Mouse (Mus musculus): ENCODE data around the gene Klk4. TPM values are rescaled to one million over a fixed set of nuclear protein-coding genes. Genes with fewer than 3 reads are reported as not detected.

Gene Klk4
- polyA plus RNA-seq, 1 experiment from 2014 or later = not detected

DNA sequence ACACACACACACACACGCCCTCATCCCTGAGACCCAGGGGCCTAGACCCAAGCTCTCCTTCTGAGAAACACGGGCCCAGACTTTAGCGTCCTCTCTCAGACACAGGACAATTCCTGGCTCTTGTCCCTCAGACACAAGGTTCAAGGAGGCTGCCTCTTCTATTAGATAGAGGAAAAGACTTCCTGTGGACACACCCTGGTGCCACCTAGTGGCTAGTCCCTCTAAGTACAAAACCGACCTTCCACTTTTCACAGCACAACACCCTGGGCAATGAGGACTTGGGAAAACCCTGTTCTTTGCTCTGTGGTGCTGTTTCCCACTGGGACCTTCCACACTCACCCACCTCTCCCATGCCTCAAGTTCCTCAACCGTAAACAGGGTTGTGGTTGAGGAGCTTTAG, 45.0 kb downstream of the Klk4 start:
- H3K27me3 ChIP-seq (ENCODE audit: control insufficient read depth, insufficient read depth, low read length) = no peaks in the 10 kb centered on the region
- H3K36me3 ChIP-seq (ENCODE audit: control insufficient read depth, insufficient read depth, low read length) = no peaks in the 10 kb centered on the region
- H3K4me3 ChIP-seq (replicated peaks; ENCODE audit: low read depth, low read length) = no peak overlapping the region
- DNase-seq (peak; percentile 19), ATAC-seq (ENCODE audit: low FRiP score, low TSS enrichment) (no peak)
- no peak overlapping the region for H3K9ac ChIP-seq (replicated peaks; ENCODE audit: low read length)
- WGBS = 64% methylated on average over 5 of the region's 5 CpGs
- H3K27ac ChIP-seq (replicated peaks; ENCODE audit: low read depth, low read length) = no peak overlapping the region
- no peak overlapping the region for H3K4me2 ChIP-seq (ENCODE audit: low read length)
- H3K9me3 ChIP-seq (ENCODE audit: control insufficient read depth, low read length) = no peaks in the 10 kb centered on the region
- H3K4me1 ChIP-seq (ENCODE audit: control insufficient read depth, insufficient read depth, low read length) = no peaks in the 10 kb centered on the region

- no peak overlapping the region for H3K27ac ChIP-seq (replicated peaks; ENCODE audit: low read depth, low read length)
- 48% methylated on average over 4 of the region's 4 CpGs for WGBS
- DNase-seq (peak; percentile 23), ATAC-seq (ENCODE audit: low FRiP score, low TSS enrichment) (no peak)
- no peaks in the 10 kb centered on the region for H3K36me3 ChIP-seq (ENCODE audit: control insufficient read depth, insufficient read depth, low read length)
- H3K4me1 ChIP-seq (ENCODE audit: control insufficient read depth, insufficient read depth, low read length) = no peaks in the 10 kb centered on the region
- H3K4me2 ChIP-seq (ENCODE audit: low read length) = no peak overlapping the region
- H3K9ac ChIP-seq (replicated peaks; ENCODE audit: low read length) = no peak overlapping the region
- no peaks in the 10 kb centered on the region for H3K27me3 ChIP-seq (ENCODE audit: control insufficient read depth, insufficient read depth, low read length)
- no peak overlapping the region for H3K4me3 ChIP-seq (replicated peaks; ENCODE audit: low read depth, low read length)
- no peaks in the 10 kb centered on the region for H3K9me3 ChIP-seq (ENCODE audit: control insufficient read depth, low read length)
These were observed 47.6 kb downstream of the Klk4 start for GRCm38 (mm10) chr7:43928521-43928920.

GRCm38 (mm10) chr7:43932337-43932736, 51.4 kb downstream of the Klk4 start:
- H3K4me2 ChIP-seq (ENCODE audit: low read length) = no peak overlapping the region
- no peaks in the 10 kb centered on the region for H3K36me3 ChIP-seq (ENCODE audit: control insufficient read depth, insufficient read depth, low read length)
- H3K27ac ChIP-seq (replicated peaks; ENCODE audit: low read depth, low read length) = no peak overlapping the region
- H3K9me3 ChIP-seq (ENCODE audit: control insufficient read depth, low read length) = no peaks in the 10 kb centered on the region
- ATAC-seq (ENCODE audit: low FRiP score, low TSS enrichment) = no peak
- no peaks in the 10 kb centered on the region for H3K4me1 ChIP-seq (ENCODE audit: control insufficient read depth, insufficient read depth, low read length)
- no peaks in the 10 kb centered on the region for H3K27me3 ChIP-seq (ENCODE audit: control insufficient read depth, insufficient read depth, low read length)
- WGBS = 78% methylated on average over 4 of the region's 4 CpGs
- H3K4me3 ChIP-seq (replicated peaks; ENCODE audit: low read depth, low read length) = no peak overlapping the region
- DNase-seq = no peak
- no peak overlapping the region for H3K9ac ChIP-seq (replicated peaks; ENCODE audit: low read length)

DNA sequence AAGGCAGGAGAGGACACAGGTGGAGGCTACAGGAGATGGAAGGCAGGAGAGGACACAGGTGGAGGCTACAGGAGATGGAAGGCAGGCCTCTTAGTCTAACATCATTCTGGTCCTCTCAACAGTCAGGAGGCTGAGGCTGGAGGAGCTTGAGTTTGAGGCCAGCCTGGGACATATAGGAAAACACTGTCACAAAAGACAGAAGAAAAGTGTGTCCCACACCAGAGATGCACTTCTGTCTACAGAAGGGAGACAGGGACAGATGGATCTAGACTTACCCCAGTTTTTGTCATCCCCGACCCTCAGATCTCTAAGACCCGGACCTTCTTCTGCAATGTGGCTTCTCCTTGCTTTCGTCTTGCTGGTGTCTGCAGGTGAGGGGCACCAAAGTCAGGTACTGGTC, 52.5 kb downstream of the Klk4 start, which contains the start of gene Klk15:
Gene Klk15 (plus strand): TSS at position 301 of the 400 bp plus-strand sequence.
- DNase-seq (no peak), ATAC-seq (ENCODE audit: low FRiP score, low TSS enrichment) (no peak)
- Histone ChIP-seq H3K9ac (replicated peaks; ENCODE audit: low read length) (no peak within 1 kb of the TSS), H3K4me3 (replicated peaks; ENCODE audit: low read depth, low read length) (no peak within 1 kb of the TSS), H3K4me1 (ENCODE audit: control insufficient read depth, insufficient read depth, low read length) (no peaks in the 10 kb centered on the region), H3K9me3 (ENCODE audit: control insufficient read depth, low read length) (no peaks in the 10 kb centered on the region), H3K4me2 (ENCODE audit: low read length) (no peak within 1 kb of the TSS), H3K36me3 (ENCODE audit: control insufficient read depth, insufficient read depth, low read length) (no peaks in the 10 kb centered on the region), H3K27me3 (ENCODE audit: control insufficient read depth, insufficient read depth, low read length) (no peaks in the 10 kb centered on the region), H3K27ac (replicated peaks; ENCODE audit: low read depth, low read length) (no peak within 1 kb of the TSS)
- WGBS = 94% methylated on average over 3 of the region's 3 CpGs

DNA sequence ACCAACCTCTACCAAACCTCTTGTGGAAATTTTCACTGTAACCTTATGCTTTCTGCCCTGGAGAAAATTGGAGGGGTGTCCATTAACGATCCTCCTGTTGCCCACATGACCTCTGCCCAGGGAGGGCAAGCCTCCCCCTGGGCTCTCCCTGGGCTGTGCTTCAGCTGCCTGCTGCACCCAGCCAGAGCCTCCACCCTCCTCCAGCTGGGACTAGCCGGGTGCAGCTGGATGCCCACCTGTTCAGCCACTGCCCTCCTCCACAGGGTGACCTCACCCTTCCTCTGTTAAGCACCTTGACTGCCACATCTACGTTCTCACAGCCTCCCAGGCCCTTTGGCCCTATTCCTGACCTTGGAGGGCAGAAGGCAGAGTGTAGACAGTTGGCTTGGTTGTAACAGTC, 53.8 kb downstream of the Klk4 start:
- ATAC-seq (ENCODE audit: low FRiP score, low TSS enrichment) = no peak
- H3K9ac ChIP-seq (replicated peaks; ENCODE audit: low read length) = no peak overlapping the region
- H3K4me3 ChIP-seq (replicated peaks; ENCODE audit: low read depth, low read length) = no peak overlapping the region
- 61% methylated on average over 3 of the region's 3 CpGs for WGBS
- no peaks in the 10 kb centered on the region for H3K9me3 ChIP-seq (ENCODE audit: control insufficient read depth, low read length)
- H3K4me1 ChIP-seq (ENCODE audit: control insufficient read depth, insufficient read depth, low read length) = no peaks in the 10 kb centered on the region
- DNase-seq = no peak
- H3K27ac ChIP-seq (replicated peaks; ENCODE audit: low read depth, low read length) = no peak overlapping the region
- H3K36me3 ChIP-seq (ENCODE audit: control insufficient read depth, insufficient read depth, low read length) = no peaks in the 10 kb centered on the region
- no peaks in the 10 kb centered on the region for H3K27me3 ChIP-seq (ENCODE audit: control insufficient read depth, insufficient read depth, low read length)
- no peak overlapping the region for H3K4me2 ChIP-seq (ENCODE audit: low read length)

Other genes with a start within 250 kb of the Klk4 start
- gene Ceacam18, start 246.5 kb upstream of the Klk4 start, polyA plus RNA-seq (2014; fragmentation: Nextera tagmentation; extraction: Ambion mirVana) = 0.15 TPM in 1 of 2 replicates, not detected in the other
- gene Siglece, start 221.0 kb upstream of the Klk4 start, polyA plus RNA-seq (2014; fragmentation: Nextera tagmentation; extraction: Ambion mirVana) = 0.21 TPM in 1 of 2 replicates, not detected in the other
- 16.6 and 23.4 TPM in 2 replicates for gene Ctu1, start 209.1 kb upstream of the Klk4 start, polyA plus RNA-seq (2014; fragmentation: Nextera tagmentation; extraction: Ambion mirVana)
- gene Klk14, start 190.7 kb upstream of the Klk4 start, polyA plus RNA-seq (2014; fragmentation: Nextera tagmentation; extraction: Ambion mirVana) = not detected in 2 replicates
- not detected in 2 replicates for gene Klk13, start 168.6 kb upstream of the Klk4 start, polyA plus RNA-seq (2014; fragmentation: Nextera tagmentation; extraction: Ambion mirVana)
- not detected in 2 replicates for gene Klk12, start 112.3 kb upstream of the Klk4 start, polyA plus RNA-seq (2014; fragmentation: Nextera tagmentation; extraction: Ambion mirVana)
- gene Klk11, start 106.6 kb upstream of the Klk4 start, polyA plus RNA-seq (2014; fragmentation: Nextera tagmentation; extraction: Ambion mirVana) = not detected in 2 replicates
- not detected in 2 replicates for gene Klk10, start 100.1 kb upstream of the Klk4 start, polyA plus RNA-seq (2014; fragmentation: Nextera tagmentation; extraction: Ambion mirVana)
- not detected in 2 replicates for gene Klk9, start 89.3 kb upstream of the Klk4 start, polyA plus RNA-seq (2014; fragmentation: Nextera tagmentation; extraction: Ambion mirVana)
- gene Klk8, start 83.6 kb upstream of the Klk4 start, polyA plus RNA-seq (2014; fragmentation: Nextera tagmentation; extraction: Ambion mirVana) = 6.2 and 6.7 TPM in 2 replicates
- not detected in 2 replicates for gene Klk7, start 69.9 kb upstream of the Klk4 start, polyA plus RNA-seq (2014; fragmentation: Nextera tagmentation; extraction: Ambion mirVana)
- not detected in 2 replicates for gene Klk6, start 56.7 kb upstream of the Klk4 start, polyA plus RNA-seq (2014; fragmentation: Nextera tagmentation; extraction: Ambion mirVana)
- gene Klk5, start 39.2 kb upstream of the Klk4 start, polyA plus RNA-seq (2014; fragmentation: Nextera tagmentation; extraction: Ambion mirVana) = not detected in 2 replicates
- gene Klk15, start 52.6 kb downstream of the Klk4 start, polyA plus RNA-seq (2014; fragmentation: Nextera tagmentation; extraction: Ambion mirVana) = not detected in 2 replicates
- not detected in 2 replicates for gene Klk1b8, start 69.5 kb downstream of the Klk4 start, polyA plus RNA-seq (2014; fragmentation: Nextera tagmentation; extraction: Ambion mirVana)
- not detected in 2 replicates for gene Klk1b1, start 85.6 kb downstream of the Klk4 start, polyA plus RNA-seq (2014; fragmentation: Nextera tagmentation; extraction: Ambion mirVana)
- not detected in 2 replicates for gene Klk1b9, start 94.9 kb downstream of the Klk4 start, polyA plus RNA-seq (2014; fragmentation: Nextera tagmentation; extraction: Ambion mirVana)
- gene Klk1b11, start 114.7 kb downstream of the Klk4 start, polyA plus RNA-seq (2014; fragmentation: Nextera tagmentation; extraction: Ambion mirVana) = not detected in 2 replicates
- gene Klk1b26, start 131.0 kb downstream of the Klk4 start, polyA plus RNA-seq (2014; fragmentation: Nextera tagmentation; extraction: Ambion mirVana) = not detected in 2 replicates
- gene Klk1b27, start 171.1 kb downstream of the Klk4 start, polyA plus RNA-seq (2014; fragmentation: Nextera tagmentation; extraction: Ambion mirVana) = not detected in 2 replicates
- not detected in 2 replicates for gene Klk1b21, start 221.2 kb downstream of the Klk4 start, polyA plus RNA-seq (2014; fragmentation: Nextera tagmentation; extraction: Ambion mirVana)
- gene Klk1b22, start 231.5 kb downstream of the Klk4 start, polyA plus RNA-seq (2014; fragmentation: Nextera tagmentation; extraction: Ambion mirVana) = not detected in 2 replicates

Data from midbrain, embryonic 14.5 days (tissue).